Mouse (Mus musculus) layer of hippocampus, adult 8-10 months (tissue): Measurements from ENCODE around the gene Ndel1. TPM values are rescaled to one million over a fixed set of nuclear protein-coding genes. Genes with fewer than 3 reads are reported as not detected.
A peak's percentile ranks its signal among the peaks of the same experiment; 100 is the strongest.

Experiments used
- DNase-seq, 2 experiments: peaks; one replicate each; pipeline ENCODE4 v3.0.0; 2022; ENCODE audit warnings: low spot score in 2 of 2
- total RNA-seq, 4 experiments: library from RNA; stranded (reverse); gene quantifications; 2 replicates each; pipeline ENCODE4 v1.2.4; 2022

Gene Ndel1
- 100 to 1,000 TPM in 1 of 4 experiments, 10 to 100 TPM in 3; 78.3 to 104 (median 86.6) TPM for total RNA-seq

DNA sequence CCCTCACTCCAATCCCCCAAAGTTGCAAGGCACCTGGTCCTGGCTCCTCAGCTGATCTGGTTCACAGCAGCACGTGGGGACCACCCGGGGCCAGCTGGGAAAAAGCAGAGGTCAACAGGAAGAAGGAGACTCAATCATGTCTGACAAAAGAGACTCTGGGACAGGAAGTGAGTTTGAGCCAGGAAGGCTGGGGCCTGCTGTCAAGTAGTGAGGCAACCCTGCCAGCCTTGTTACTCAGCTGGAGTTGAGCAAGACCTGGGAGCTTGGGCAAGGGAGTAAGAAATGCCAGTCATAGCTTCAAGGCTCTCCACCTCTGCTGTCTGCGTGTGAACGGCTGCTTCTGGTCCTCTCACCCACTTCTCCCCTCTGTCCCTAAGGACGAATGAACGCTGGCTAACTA is at the start of gene Ndel1:
Gene Ndel1 (minus strand): TSS at position 111 of the 400 bp plus-strand sequence.
- DNase-seq = no peak

DNA sequence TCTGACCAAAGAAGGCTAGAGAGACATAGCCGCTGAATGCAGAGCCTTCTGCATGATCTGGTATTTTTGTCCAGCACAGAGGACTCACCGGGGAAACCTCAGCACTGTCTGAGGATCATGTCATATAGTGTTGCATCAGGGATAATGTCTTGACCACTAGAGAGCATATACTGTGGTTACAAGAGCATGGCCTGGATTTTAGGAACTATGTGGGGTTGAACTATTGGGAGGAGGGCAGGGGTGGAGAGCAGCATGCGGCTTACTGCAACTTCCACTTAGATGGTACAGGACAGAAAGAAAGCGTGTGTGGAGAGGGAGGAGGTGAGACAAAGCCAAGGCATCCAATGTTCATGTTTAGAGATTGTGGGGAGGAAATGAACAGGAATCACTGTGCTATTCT is 42.9 kb upstream of the Ndel1 start:
- DNase-seq = no peak

- no peak for DNase-seq
Measured at GRCm38 (mm10) chr11:68911531-68912177, 40.0 kb upstream of the Ndel1 start.

GRCm38 (mm10) chr11:68908846-68909503 is 37.3 kb upstream of the Ndel1 start:
- DNase-seq = no peak

GRCm38 (mm10) chr11:68907251-68907650 is 35.6 kb upstream of the Ndel1 start:
- DNase-seq = no peak

- DNase-seq = no peak
Measured at GRCm38 (mm10) chr11:68906461-68906790, 34.8 kb upstream of the Ndel1 start.

- no peak for DNase-seq
Measured at GRCm38 (mm10) chr11:68905665-68906460, 34.2 kb upstream of the Ndel1 start.

DNA sequence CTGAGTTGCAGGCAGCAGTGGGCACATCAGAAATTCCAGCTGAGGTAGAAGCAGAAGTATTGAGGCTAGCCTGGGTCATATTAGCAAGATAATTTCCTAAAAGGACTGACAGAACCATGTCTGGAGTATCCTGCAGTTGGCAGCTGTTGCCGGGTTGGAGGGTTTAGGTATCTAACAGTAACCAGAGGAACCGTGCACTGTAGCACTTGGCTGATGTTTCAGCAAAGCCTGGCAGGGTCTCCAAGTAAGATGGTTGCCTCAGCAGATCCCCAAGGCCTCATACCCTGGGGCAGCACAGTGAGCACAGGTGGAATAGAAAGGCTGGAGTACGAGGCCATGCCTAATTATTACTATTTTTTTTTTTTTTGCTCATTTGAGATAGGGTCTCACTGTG is 33.5 kb upstream of the Ndel1 start:
- no peak for DNase-seq

- peak; percentile 57 to 84 for DNase-seq
Measured at GRCm38 (mm10) chr11:68904375-68905137, 32.9 kb upstream of the Ndel1 start.

DNA sequence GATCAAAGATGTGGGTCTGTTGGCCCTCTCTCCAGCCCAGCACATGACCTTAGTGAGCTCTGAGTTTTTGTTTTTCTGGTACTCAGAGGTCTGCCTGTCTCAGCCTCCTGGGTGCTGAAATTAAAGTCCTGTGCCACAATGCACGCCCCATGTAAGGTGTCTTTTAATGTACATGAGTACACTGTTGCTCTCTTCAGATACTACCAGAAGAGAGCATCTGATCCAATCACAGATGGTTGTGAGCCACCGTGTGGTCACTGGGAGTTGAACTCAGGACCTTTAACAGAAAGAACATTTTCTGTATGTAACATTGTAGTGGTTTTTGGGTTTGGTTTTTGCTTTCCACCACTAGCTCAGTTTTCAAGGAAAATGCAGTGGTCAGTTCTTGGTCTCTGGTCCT is 32.1 kb upstream of the Ndel1 start:
- DNase-seq = no peak

DNA sequence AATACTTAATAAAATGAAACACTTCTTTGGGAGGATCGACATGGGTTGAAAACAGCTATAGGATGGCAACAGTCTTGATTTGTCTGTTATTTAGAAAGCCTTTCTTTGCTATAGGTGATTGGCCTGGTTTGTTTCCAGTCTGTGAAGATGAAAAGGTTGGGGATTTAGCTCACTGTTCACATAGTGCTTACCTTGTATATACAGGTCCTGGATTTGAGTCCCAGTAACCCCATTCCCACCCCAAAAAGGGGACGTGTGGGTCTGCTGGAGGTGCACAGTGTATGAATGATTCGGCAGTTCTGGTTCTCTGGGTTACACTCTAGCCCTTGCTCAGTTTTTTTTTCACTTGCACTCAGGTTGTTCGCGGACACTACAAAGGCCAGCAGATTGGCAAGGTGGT is 31.2 kb upstream of the Ndel1 start:
- no peak for DNase-seq

- DNase-seq = no peak
Measured at GRCm38 (mm10) chr11:68902367-68902766, 30.7 kb upstream of the Ndel1 start.

GRCm38 (mm10) chr11:68902047-68902364 is 30.3 kb upstream of the Ndel1 start:
- no peak for DNase-seq

- peak; percentile 98 to 99 for DNase-seq
Measured at GRCm38 (mm10) chr11:68901351-68902046, 29.8 kb upstream of the Ndel1 start, which contains the start of gene Rpl26. Gene Rpl26 (plus strand): TSS chr11:68901583.

- DNase-seq = no peak
Measured at GRCm38 (mm10) chr11:68900519-68901350, 29.1 kb upstream of the Ndel1 start.

- DNase-seq = no peak
Measured at GRCm38 (mm10) chr11:68899815-68900214, 28.2 kb upstream of the Ndel1 start.

GRCm38 (mm10) chr11:68898790-68899189 is 27.1 kb upstream of the Ndel1 start:
- DNase-seq = no peak

DNA sequence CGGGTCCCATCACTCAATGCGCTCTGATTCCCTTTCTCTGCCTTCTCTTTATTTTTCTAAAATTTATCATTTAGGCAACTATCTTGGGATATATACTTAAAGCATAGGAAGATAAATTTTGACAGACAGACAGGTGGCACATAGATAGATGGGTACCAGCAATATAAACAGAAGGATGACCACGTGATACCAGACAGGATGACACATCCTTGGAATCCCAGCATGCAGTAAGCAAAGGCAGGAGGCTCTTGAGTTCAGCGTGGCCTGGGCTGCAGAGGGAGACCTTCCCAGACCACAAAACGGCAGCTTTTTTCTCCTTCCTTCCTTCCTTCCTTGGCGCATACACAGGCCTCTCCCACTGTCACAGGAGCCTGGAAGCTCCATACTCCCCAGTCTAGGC is 26.2 kb upstream of the Ndel1 start:
- no peak for DNase-seq

DNA sequence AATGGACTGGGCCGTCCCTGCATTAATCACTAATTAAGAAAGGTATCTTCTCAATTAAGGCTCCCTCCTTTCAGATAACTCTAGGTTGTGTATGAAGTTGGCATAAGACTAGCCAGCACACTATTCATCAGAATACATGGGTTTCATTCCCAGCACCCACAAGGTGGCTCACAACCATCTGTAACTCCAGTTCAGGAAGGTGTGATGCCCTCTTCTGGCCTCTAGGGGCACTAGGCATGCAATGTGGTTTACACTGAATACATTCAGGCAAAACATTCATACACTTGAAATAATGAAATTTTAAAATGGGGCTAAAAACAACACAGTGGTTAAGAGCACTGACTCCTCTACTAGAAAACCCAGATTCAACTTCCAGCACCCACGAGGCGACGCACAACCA is 25.5 kb upstream of the Ndel1 start:
- no peak for DNase-seq

DNA sequence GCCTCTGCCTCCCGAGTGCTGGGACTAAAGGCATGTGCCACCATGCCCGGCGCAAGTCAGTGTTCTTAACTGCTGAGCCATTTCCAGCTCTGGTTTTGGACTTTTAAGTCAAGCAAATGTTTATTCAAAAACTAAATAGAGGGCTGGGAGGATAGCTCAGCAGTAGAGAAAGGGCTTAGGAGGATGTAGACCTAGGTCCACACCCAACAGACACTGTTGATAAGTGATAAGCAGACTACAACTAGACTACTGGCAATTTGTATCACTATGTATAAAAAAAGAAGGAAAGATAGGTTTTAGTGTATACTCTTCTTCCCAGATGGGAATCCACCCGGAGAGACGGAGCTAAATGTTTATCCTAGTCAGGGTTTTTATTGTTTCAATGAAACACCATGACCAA is 24.6 kb upstream of the Ndel1 start:
- no peak for DNase-seq
